Mouse (Mus musculus) stomach, postnatal 0 days (tissue): Measurements from ENCODE around the gene Csgalnact2. TPM values are rescaled to one million over a fixed set of nuclear protein-coding genes. Genes with fewer than 3 reads are reported as not detected.

ENCODE experiments used
- ATAC-seq: fragments of 200-750 bp; cut with Nextera tagmentation; 2 replicates; pipeline ENCODE4 v1.8.0; 2017; ENCODE audit not compliant: low FRiP score, low TSS enrichment
- DNase-seq: peaks from one replicate; pipeline ENCODE4 v3.0.0-alpha.2; 2016; ENCODE audit warnings: low spot score
- H3K27ac ChIP-seq: fragments of 300-500 bp; sonication (generic); replicated peaks from 2 replicates; pipeline ENCODE4 v1.5.1; 2014; ENCODE audit warnings: mild to moderate bottlenecking, control low read depth
- H3K27me3 ChIP-seq: fragments of 300-500 bp; sonication (generic); 2 replicates; pipeline ENCODE4 v1.6.1; 2014; ENCODE audit warnings: low read length; ENCODE audit not compliant: control insufficient read depth, insufficient read depth
- H3K36me3 ChIP-seq: fragments of 300-500 bp; sonication (generic); 2 replicates; pipeline ENCODE4 v1.6.1; 2014; ENCODE audit warnings: low read length, mixed read lengths; ENCODE audit not compliant: control insufficient read depth, insufficient read depth
- H3K4me1 ChIP-seq: fragments of 300-500 bp; sonication (generic); replicated peaks from 2 replicates; pipeline ENCODE4 v1.6.1; 2014; ENCODE audit warnings: antibody characterized with exemption; ENCODE audit not compliant: control insufficient read depth, insufficient read depth
- H3K4me2 ChIP-seq: fragments of 300-500 bp; sonication (generic); replicated peaks from 2 replicates; pipeline ENCODE4 v1.6.1; 2014; ENCODE audit warnings: low read depth, mild to moderate bottlenecking, control low read depth, moderate library complexity
- H3K4me3 ChIP-seq: fragments of 300-500 bp; sonication (generic); 2 replicates; pipeline ENCODE4 v1.5.1; 2014; ENCODE audit warnings: low read depth, low read length, control low read depth
- H3K9ac ChIP-seq: fragments of 300-500 bp; sonication (generic); 2 replicates; pipeline ENCODE4 v1.6.1; 2014; ENCODE audit warnings: mild to moderate bottlenecking, low read length, control low read depth, mixed read lengths
- H3K9me3 ChIP-seq: fragments of 300-500 bp; sonication (generic); 2 replicates; pipeline ENCODE4 v1.6.1; 2016; ENCODE audit warnings: low read length; ENCODE audit not compliant: control insufficient read depth
- CTCF ChIP-seq: IDR thresholded peaks from 2 replicates; pipeline ENCODE4 v1.5.1; 2016; ENCODE audit warnings: antibody characterized with exemption, low read depth, mild to moderate bottlenecking, moderate library complexity
- EP300 ChIP-seq: optimal IDR thresholded peaks from 2 replicates; pipeline ENCODE3; 2016; ENCODE audit warnings: antibody characterized with exemption
- whole genome bisulfite sequencing: fragments of 180-500 bp; shearing (Covaris S2); extraction: QIAGEN DNeasy Blood & Tissue Kit; methylation state at CpG from one replicate; pipeline ENCODE4 v1.1.7; 2014; 5-methylcytosine and 5-hydroxymethylcytosine counted together
- polyA plus RNA-seq: library from polyadenylated mRNA; unstranded; fragments of >200 nt; fragmentation: Nextera tagmentation; extraction: Ambion mirVana; gene quantifications from 2 replicates; pipeline ENCODE4 v1.2.1, GENCODE M21; 2015

Gene Csgalnact2
- polyA plus RNA-seq, 1 experiment from 2014 or later, result 10.5 TPM

DNA sequence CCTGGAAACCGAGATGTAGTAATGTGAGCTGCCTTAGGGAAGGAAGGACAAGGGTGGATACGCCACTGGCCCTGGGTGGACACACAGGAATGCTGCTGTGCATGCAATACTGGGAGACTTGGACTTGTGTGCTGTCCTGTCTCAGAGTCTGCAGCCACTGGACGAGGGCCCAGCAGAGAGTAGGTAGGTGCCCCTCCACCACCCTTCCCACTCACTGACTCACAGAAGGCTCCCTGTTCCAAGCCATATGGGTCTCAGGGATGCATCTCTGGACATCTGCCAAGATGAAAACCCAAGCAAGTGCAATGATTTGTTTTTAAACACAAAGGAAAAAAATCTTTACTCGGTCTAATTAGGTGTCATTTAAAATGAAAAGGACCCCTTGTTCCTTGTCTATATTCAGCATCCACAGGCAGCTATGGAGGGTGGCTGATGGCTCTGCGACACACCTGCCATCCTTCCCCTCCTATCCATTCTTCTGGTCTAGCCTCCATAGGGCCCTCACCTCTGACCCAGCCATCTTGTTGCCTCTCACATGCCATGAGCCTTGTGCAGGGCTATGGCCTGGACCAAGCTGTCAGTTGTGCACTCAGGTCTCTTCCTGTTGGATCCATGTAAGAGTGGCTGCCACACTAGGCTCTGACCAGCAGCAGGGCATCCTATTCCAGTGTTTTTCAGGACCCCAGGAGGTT lies 68.5 kb downstream of the Csgalnact2 start:
- DNase-seq, result no peak
- H3K9ac ChIP-seq, result no peak overlapping the region
- no peaks in the 10 kb centered on the region for H3K36me3 ChIP-seq
- H3K4me1 ChIP-seq, result peaks cover 4% of the 10 kb centered on the region
- no peak for ATAC-seq
- TF ChIP-seq CTCF (no peak), EP300 (no peak)
- H3K4me2 ChIP-seq, result no peak overlapping the region
- WGBS, result 67% methylated on average over 5 of the region's 5 CpGs
- H3K4me3 ChIP-seq, result no peak overlapping the region
- H3K9me3 ChIP-seq, result no peaks in the 10 kb centered on the region
- H3K27me3 ChIP-seq, result no peaks in the 10 kb centered on the region
- no peak overlapping the region for H3K27ac ChIP-seq

DNA sequence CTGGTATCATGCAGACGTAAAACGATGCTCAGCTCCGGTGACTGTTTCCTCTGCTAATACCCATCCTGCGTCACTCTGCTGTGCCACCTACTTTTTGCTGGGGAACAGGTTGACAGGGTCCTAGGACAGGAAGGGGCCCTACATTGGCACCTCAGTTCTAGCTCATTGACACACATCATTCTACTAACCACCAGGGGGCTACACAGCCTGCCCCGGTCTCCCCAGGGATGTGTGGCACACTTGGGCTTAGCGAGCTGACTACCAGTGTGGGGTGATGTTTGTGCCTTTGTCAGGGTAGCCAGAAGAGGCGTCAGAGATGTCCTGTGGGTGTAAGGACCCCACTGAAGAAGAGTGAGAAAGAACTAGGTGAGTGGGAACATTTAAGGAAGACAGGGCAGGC lies 71.2 kb downstream of the Csgalnact2 start:
- peaks cover 4% of the 10 kb centered on the region; the same call in 1 of the 2 replicates for H3K4me1 ChIP-seq
- 67% methylated on average over 7 of the region's 7 CpGs for WGBS
- DNase-seq (no peak), ATAC-seq (no peak)
- H3K27ac ChIP-seq, result no peak overlapping the region
- no peaks in the 10 kb centered on the region for H3K27me3 ChIP-seq
- H3K4me2 ChIP-seq, result no peak overlapping the region
- TF ChIP-seq EP300 (no peak), CTCF (peak; percentile 53)
- H3K9me3 ChIP-seq, result no peaks in the 10 kb centered on the region
- no peak overlapping the region for H3K9ac ChIP-seq
- no peaks in the 10 kb centered on the region for H3K36me3 ChIP-seq
- H3K4me3 ChIP-seq, result no peak overlapping the region

DNA sequence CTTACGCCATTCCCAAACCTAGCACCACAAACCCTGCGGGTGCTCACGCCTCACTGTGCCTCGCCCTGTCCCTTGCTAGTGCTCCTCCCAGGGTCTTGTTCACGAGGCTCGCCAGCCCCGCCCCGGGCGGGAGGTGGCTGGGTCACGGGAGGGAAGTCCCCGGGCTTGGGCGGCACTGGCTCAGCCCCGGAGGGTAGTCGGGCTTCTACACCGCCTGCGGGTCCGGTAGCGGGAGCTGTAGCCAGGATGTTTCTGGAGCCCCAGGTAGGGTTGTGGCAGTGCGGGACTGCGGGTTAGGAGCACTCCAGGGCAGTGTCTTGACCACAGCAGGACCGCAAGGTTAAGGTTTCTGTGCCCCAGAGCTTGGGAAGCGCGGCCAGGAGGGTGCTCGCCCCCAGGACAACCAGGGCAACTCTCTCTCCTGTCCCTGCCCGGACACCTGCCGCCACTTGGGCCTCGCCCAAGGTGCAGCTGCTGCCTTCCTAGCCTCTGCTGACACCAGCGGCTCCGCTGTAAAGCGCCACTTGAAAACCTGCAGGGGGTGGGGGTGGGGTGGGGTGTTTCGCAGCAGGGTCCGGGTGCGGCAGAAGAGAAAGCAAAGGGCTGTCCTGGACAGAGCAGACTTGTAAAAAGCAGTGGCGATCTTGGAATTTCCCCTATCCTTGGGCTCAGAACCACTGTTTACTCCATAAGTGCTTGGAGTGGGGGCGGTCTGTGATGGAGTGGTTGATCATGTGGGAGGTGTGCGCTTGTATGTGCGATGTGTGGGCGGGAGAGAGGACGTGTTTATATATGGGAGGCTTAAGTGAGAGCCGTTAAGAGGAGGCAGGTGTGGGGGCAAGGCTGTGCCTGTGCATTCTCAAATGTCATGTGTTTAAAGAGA lies 72.5 kb downstream of the Csgalnact2 start:
- ATAC-seq (peak; percentile 56), DNase-seq (peak; percentile 70)
- H3K4me3 ChIP-seq, result peak overlapping the region; percentile 45
- H3K4me2 ChIP-seq, result peak overlapping the region; percentile 95
- no peak for TF ChIP-seq CTCF
- TF ChIP-seq EP300, result no peak
- no peaks in the 10 kb centered on the region for H3K36me3 ChIP-seq
- no peaks in the 10 kb centered on the region for H3K9me3 ChIP-seq
- no peak overlapping the region for H3K27ac ChIP-seq
- peaks cover 4% of the 10 kb centered on the region; the same call in 1 of the 2 replicates for H3K4me1 ChIP-seq
- H3K9ac ChIP-seq, result peak overlapping the region; percentile 23
- H3K27me3 ChIP-seq, result no peaks in the 10 kb centered on the region
- under 1% methylated on average over 40 of the region's 40 CpGs for WGBS

DNA sequence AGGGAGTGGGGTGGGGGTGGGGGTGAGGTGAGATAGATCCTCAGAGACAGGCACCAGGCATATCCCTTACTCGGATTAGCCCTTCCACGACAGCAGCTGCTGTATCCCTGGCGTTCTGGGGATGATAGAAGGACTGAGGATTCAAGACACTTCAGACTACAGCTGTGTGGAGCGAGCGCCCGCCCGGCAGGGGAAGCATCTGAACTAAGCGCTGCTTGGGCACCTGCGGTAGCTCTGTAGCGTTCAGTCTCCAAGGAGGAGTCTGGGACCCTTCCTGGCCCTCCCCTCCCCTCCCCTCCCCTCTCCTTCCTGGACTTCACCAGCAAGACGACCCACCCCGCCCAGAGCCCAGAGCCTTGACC lies 73.1 kb downstream of the Csgalnact2 start:
- no peak overlapping the region for H3K27ac ChIP-seq
- peak overlapping the region; percentile 23; the same call in 1 of the 2 replicates for H3K9ac ChIP-seq
- H3K4me2 ChIP-seq, result peak overlapping the region; percentile 95
- peak overlapping the region; percentile 45 for H3K4me3 ChIP-seq
- no peak for DNase-seq
- ATAC-seq, result peak; percentile 34; the same call in 1 of the 2 replicates
- no peaks in the 10 kb centered on the region for H3K36me3 ChIP-seq
- H3K9me3 ChIP-seq, result no peaks in the 10 kb centered on the region
- 0% methylated on average over 12 of the region's 12 CpGs for WGBS
- no peaks in the 10 kb centered on the region for H3K27me3 ChIP-seq
- H3K4me1 ChIP-seq, result peaks cover 4% of the 10 kb centered on the region; the same call in 1 of the 2 replicates
- TF ChIP-seq EP300, result no peak
- no peak for TF ChIP-seq CTCF

DNA sequence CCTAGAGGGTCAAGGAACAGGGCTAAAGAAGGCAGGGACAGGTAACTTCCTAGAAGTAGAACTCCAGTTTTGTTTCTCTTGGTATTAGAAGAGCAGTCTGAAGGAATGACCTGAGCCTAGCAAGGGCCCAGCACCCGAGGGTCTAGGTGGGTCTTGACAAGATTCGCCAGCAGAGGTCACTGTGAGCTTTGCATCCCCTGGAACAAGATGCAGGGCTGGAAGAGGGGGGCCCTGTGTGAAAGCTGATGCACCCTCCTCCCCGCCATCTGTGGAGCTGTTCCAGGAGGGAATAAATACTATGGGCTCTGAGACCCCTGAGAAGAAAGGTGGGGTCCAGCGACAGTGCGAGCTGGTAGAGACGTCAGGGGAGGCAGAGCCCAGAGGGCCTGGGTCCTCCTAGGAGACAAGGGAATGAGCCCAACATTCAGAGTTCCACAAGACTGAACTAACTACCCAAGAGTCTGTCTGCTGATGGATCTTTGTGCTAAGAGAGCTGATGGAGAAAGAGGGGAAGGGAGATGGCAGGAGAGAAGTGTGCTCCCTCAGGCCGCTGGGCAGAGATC lies 73.9 kb downstream of the Csgalnact2 start:
- ATAC-seq, result peak; percentile 47; the same call in 1 of the 2 replicates
- H3K4me3 ChIP-seq, result no peak overlapping the region
- 18% methylated on average over 7 of the region's 7 CpGs for WGBS
- TF ChIP-seq CTCF, result peak; percentile 79
- TF ChIP-seq EP300, result no peak
- H3K27ac ChIP-seq, result no peak overlapping the region
- no peaks in the 10 kb centered on the region for H3K27me3 ChIP-seq
- H3K9ac ChIP-seq, result no peak overlapping the region
- no peaks in the 10 kb centered on the region for H3K36me3 ChIP-seq
- DNase-seq, result peak; percentile 56
- H3K9me3 ChIP-seq, result no peaks in the 10 kb centered on the region
- H3K4me1 ChIP-seq, result peaks cover 4% of the 10 kb centered on the region; the same call in 1 of the 2 replicates
- no peak overlapping the region for H3K4me2 ChIP-seq

DNA sequence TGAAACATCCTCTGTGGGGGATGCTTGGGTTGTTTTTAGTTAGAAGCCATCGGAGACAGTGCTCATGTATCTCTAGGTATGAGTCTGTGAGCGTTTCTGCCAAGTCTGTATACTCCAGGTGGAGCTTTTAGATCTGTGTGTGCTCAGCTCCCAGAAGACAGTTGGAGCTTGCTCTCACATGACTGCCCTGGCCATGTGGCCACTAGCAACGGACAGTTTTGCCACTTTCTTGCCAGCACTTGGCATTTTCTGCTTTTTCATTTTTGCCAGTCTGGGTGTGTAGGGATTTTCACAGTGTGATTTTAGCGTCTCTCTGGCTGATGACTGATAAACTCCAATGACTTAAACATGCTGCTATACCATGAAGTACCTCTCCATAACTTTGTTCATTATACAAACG lies 75.7 kb downstream of the Csgalnact2 start:
- Histone ChIP-seq H3K4me1 (peaks cover 4% of the 10 kb centered on the region; the same call in 1 of the 2 replicates), H3K36me3 (no peaks in the 10 kb centered on the region), H3K27ac (no peak overlapping the region), H3K27me3 (no peaks in the 10 kb centered on the region), H3K9me3 (no peaks in the 10 kb centered on the region), H3K4me3 (no peak overlapping the region), H3K9ac (no peak overlapping the region), H3K4me2 (no peak overlapping the region)
- DNase-seq, result no peak
- ATAC-seq, result no peak
- 68% methylated on average over 5 of the region's 5 CpGs for WGBS
- TF ChIP-seq CTCF (no peak), EP300 (no peak)
